Mouse (Mus musculus): ENCODE results near the gene Depp1. TPM values are rescaled to one million over a fixed set of nuclear protein-coding genes. Genes with fewer than 3 reads are reported as not detected.

Depp1 gene
- total and polyA plus RNA-seq, 2 experiments from 2014 or later, result 4.2 to 6.8 TPM

- Histone ChIP-seq H3K9ac (replicated peaks; ENCODE audit: low read length) (no peak overlapping the region), H3K36me3 (ENCODE audit: insufficient read depth, low read length) (no peaks in the 10 kb centered on the region), H3K27ac (no peak overlapping the region), H3K4me1 (ENCODE audit: insufficient read depth, low read length) (0 out of 2 replicates have a peak, but pooled peaks cover 7% of the 10 kb centered on the region), H3K4me3 (ENCODE audit: low read length) (no peak overlapping the region), H3K27me3 (ENCODE audit: insufficient read depth, low read length) (no peaks in the 10 kb centered on the region), H3K4me2 (ENCODE audit: low read depth, low read length) (no peak overlapping the region), H3K9me3 (ENCODE audit: low read length) (no peaks in the 10 kb centered on the region)
- no peak for ATAC-seq
- TF ChIP-seq CTCF (IDR thresholded peaks at IDR 0.05; ENCODE audit: low read depth), result no peak
- no peak for DNase-seq (ENCODE audit: low spot score)
- WGBS, result 55% methylated on average over 6 of the region's 6 CpGs
Observed at GRCm38 (mm10) chr6:116677321-116677720, 26.9 kb downstream of the Depp1 start.

GRCm38 (mm10) chr6:116679563-116680288 lies 29.3 kb downstream of the Depp1 start:
- H3K9ac ChIP-seq (replicated peaks; ENCODE audit: low read length), result no peak overlapping the region
- ATAC-seq (no peak), DNase-seq (ENCODE audit: low spot score) (no peak)
- H3K4me3 ChIP-seq (ENCODE audit: low read length), result no peak overlapping the region
- 83% methylated on average over 5 of the region's 5 CpGs for WGBS
- H3K9me3 ChIP-seq (ENCODE audit: low read length), result no peaks in the 10 kb centered on the region
- no peak overlapping the region for H3K27ac ChIP-seq
- TF ChIP-seq CTCF (IDR thresholded peaks at IDR 0.05; ENCODE audit: low read depth), result no peak
- H3K4me1 ChIP-seq (ENCODE audit: insufficient read depth, low read length), result no peaks in the 10 kb centered on the region
- H3K4me2 ChIP-seq (ENCODE audit: low read depth, low read length), result no peak overlapping the region
- no peaks in the 10 kb centered on the region for H3K36me3 ChIP-seq (ENCODE audit: insufficient read depth, low read length)
- no peaks in the 10 kb centered on the region for H3K27me3 ChIP-seq (ENCODE audit: insufficient read depth, low read length)

DNA sequence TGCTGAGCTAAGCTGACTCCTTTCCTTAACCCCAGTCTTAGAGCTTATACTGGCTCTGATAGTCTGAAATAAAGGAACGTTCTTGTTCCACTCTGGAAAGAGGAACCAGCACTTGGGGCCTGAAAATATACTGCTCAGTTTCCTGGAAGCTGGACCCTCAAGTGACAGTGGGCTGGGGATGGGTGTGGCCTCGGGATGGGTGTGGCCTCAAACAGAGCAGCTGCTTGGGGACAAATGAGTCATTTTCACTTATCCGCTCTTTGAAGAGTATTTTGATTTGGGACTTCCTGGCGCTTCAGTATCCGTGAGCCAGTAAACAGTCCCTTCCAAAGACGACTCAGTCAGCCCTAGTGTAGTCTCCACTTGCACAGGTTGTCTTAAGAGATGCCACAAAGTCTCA lies 31.9 kb downstream of the Depp1 start:
- no peaks in the 10 kb centered on the region for H3K4me1 ChIP-seq (ENCODE audit: insufficient read depth, low read length)
- no peak for ATAC-seq
- 63% methylated on average over 6 of the region's 6 CpGs for WGBS
- no peaks in the 10 kb centered on the region for H3K9me3 ChIP-seq (ENCODE audit: low read length)
- DNase-seq (ENCODE audit: low spot score), result no peak
- TF ChIP-seq CTCF (IDR thresholded peaks at IDR 0.05; ENCODE audit: low read depth), result no peak
- no peak overlapping the region for H3K4me2 ChIP-seq (ENCODE audit: low read depth, low read length)
- H3K27me3 ChIP-seq (ENCODE audit: insufficient read depth, low read length), result no peaks in the 10 kb centered on the region
- H3K27ac ChIP-seq, result no peak overlapping the region
- no peak overlapping the region for H3K4me3 ChIP-seq (ENCODE audit: low read length)
- no peaks in the 10 kb centered on the region for H3K36me3 ChIP-seq (ENCODE audit: insufficient read depth, low read length)
- no peak overlapping the region for H3K9ac ChIP-seq (replicated peaks; ENCODE audit: low read length)

DNA sequence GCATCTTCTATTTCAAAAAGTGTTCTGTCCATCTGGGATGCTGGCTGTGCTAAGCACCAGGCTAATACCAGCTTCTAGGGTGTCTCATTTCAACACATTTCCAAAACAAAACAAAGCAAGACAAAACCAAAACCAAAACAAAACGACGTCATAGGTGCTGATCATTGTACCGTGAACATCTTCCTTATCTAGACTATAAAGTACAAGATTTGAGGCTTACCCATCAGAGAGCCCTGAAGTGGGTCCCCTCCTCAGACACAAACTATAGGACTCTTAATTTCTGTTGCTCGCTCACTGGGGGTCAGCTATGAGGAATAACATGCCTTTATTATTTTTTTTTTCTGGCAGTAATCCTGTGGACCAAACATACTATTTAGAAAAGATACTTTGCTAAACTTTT lies 43.2 kb downstream of the Depp1 start:
- no peak for DNase-seq (ENCODE audit: low spot score)
- H3K9ac ChIP-seq (replicated peaks; ENCODE audit: low read length), result no peak overlapping the region
- no peak overlapping the region for H3K4me3 ChIP-seq (ENCODE audit: low read length)
- H3K27me3 ChIP-seq (ENCODE audit: insufficient read depth, low read length), result no peaks in the 10 kb centered on the region
- H3K4me2 ChIP-seq (ENCODE audit: low read depth, low read length), result no peak overlapping the region
- no peaks in the 10 kb centered on the region for H3K36me3 ChIP-seq (ENCODE audit: insufficient read depth, low read length)
- H3K4me1 ChIP-seq (ENCODE audit: insufficient read depth, low read length), result no peaks in the 10 kb centered on the region
- TF ChIP-seq CTCF (IDR thresholded peaks at IDR 0.05; ENCODE audit: low read depth), result no peak
- H3K27ac ChIP-seq, result no peak overlapping the region
- WGBS, result 84% methylated on average over 4 of the region's 4 CpGs
- H3K9me3 ChIP-seq (ENCODE audit: low read length), result no peaks in the 10 kb centered on the region
- ATAC-seq, result no peak

DNA sequence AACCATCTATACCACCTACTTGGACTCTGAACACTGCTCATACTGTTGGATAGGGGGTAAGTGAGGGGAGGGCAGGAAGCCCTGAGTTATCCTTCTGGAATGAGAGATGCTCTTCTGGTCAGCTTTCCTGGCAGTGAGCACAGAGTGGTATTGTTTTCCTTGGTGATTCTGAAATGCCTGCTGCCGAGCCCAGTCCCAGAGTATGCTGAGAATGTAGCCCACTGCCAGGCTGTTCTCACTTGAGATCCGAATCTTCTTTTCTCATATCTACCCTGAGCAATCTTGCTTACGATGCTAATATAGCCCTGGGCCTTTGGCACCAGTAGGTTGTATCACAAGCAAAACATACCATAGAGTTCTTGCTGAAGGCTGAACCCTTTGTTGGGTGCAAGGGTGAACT lies 43.9 kb downstream of the Depp1 start:
- Histone ChIP-seq H3K36me3 (ENCODE audit: insufficient read depth, low read length) (no peaks in the 10 kb centered on the region), H3K4me2 (ENCODE audit: low read depth, low read length) (no peak overlapping the region), H3K27me3 (ENCODE audit: insufficient read depth, low read length) (no peaks in the 10 kb centered on the region), H3K9ac (replicated peaks; ENCODE audit: low read length) (no peak overlapping the region), H3K27ac (no peak overlapping the region), H3K4me1 (ENCODE audit: insufficient read depth, low read length) (no peaks in the 10 kb centered on the region), H3K9me3 (ENCODE audit: low read length) (no peaks in the 10 kb centered on the region), H3K4me3 (ENCODE audit: low read length) (no peak overlapping the region)
- ATAC-seq (no peak), DNase-seq (ENCODE audit: low spot score) (no peak)
- TF ChIP-seq CTCF (IDR thresholded peaks at IDR 0.05; ENCODE audit: low read depth), result no peak
- 63% methylated on average over 3 of the region's 3 CpGs for WGBS

- H3K9me3 ChIP-seq (ENCODE audit: low read length), result no peaks in the 10 kb centered on the region
- H3K27me3 ChIP-seq (ENCODE audit: insufficient read depth, low read length), result no peaks in the 10 kb centered on the region
- H3K4me3 ChIP-seq (ENCODE audit: low read length), result no peak overlapping the region
- H3K36me3 ChIP-seq (ENCODE audit: insufficient read depth, low read length), result no peaks in the 10 kb centered on the region
- TF ChIP-seq CTCF (IDR thresholded peaks at IDR 0.05; ENCODE audit: low read depth), result peak; percentile 78
- DNase-seq (ENCODE audit: low spot score) (peak; percentile 60), ATAC-seq (peak; percentile 72; the same call in 1 of the 2 replicates)
- H3K27ac ChIP-seq, result no peak overlapping the region
- H3K9ac ChIP-seq (replicated peaks; ENCODE audit: low read length), result no peak overlapping the region
- 58% methylated on average over 2 of the region's 2 CpGs for WGBS
- no peak overlapping the region for H3K4me2 ChIP-seq (ENCODE audit: low read depth, low read length)
- no peaks in the 10 kb centered on the region for H3K4me1 ChIP-seq (ENCODE audit: insufficient read depth, low read length)
Observed at GRCm38 (mm10) chr6:116697413-116697812, 47.0 kb downstream of the Depp1 start.

- no peaks in the 10 kb centered on the region for H3K9me3 ChIP-seq (ENCODE audit: low read length)
- ATAC-seq, result 0 out of 2 replicates have a peak, but pooled peaks have one; percentile 12
- H3K4me2 ChIP-seq (ENCODE audit: low read depth, low read length), result no peak overlapping the region
- TF ChIP-seq CTCF (IDR thresholded peaks at IDR 0.05; ENCODE audit: low read depth), result no peak
- no peaks in the 10 kb centered on the region for H3K36me3 ChIP-seq (ENCODE audit: insufficient read depth, low read length)
- no peaks in the 10 kb centered on the region for H3K27me3 ChIP-seq (ENCODE audit: insufficient read depth, low read length)
- no peak overlapping the region for H3K9ac ChIP-seq (replicated peaks; ENCODE audit: low read length)
- no peak overlapping the region for H3K27ac ChIP-seq
- H3K4me1 ChIP-seq (ENCODE audit: insufficient read depth, low read length), result no peaks in the 10 kb centered on the region
- 91% methylated on average over 4 of the region's 4 CpGs for WGBS
- DNase-seq (ENCODE audit: low spot score), result no peak
- no peak overlapping the region for H3K4me3 ChIP-seq (ENCODE audit: low read length)
Observed at GRCm38 (mm10) chr6:116697896-116698425, 47.6 kb downstream of the Depp1 start.

Data from hindbrain, postnatal 0 days (tissue).